Mouse (Mus musculus) limb, embryonic 14.5 days (tissue): ENCODE measurements around the gene Mecom. TPM values are rescaled to one million over a fixed set of nuclear protein-coding genes. Genes with fewer than 3 reads are reported as not detected.
A peak's percentile ranks its signal among the peaks of the same experiment; 100 is the strongest.

Experiments
- ATAC-seq: fragments of 200-750 bp; cut with Nextera tagmentation; 2 replicates; pipeline ENCODE4 v1.8.0; 2017; ENCODE audit warnings: low read depth, moderate number of reproducible peaks, moderate TSS enrichment; ENCODE audit not compliant: low FRiP score
- DNase-seq: peaks from one replicate; pipeline ENCODE4 v3.0.0-alpha.2; 2015; ENCODE audit warnings: low spot score
- H3K27ac ChIP-seq: fragments of 300-500 bp; sonication (generic); replicated peaks from 2 replicates; pipeline ENCODE4 v1.5.1; 2014; ENCODE audit warnings: low read depth, mild to moderate bottlenecking, low read length, moderate library complexity, mixed read lengths
- H3K27me3 ChIP-seq: fragments of 300-500 bp; sonication (generic); 2 replicates; pipeline ENCODE4 v1.6.1; 2014; ENCODE audit warnings: low read length, mixed read lengths; ENCODE audit not compliant: control insufficient read depth, insufficient read depth
- H3K36me3 ChIP-seq: fragments of 300-500 bp; sonication (generic); 2 replicates; pipeline ENCODE4 v1.6.1; 2014; ENCODE audit warnings: mild to moderate bottlenecking, low read length, moderate library complexity, mixed read lengths; ENCODE audit not compliant: control insufficient read depth, insufficient read depth
- H3K4me1 ChIP-seq: fragments of 300-500 bp; sonication (generic); 2 replicates; pipeline ENCODE4 v1.6.1; 2014; ENCODE audit warnings: antibody characterized with exemption, low read length, mixed read lengths; ENCODE audit not compliant: control insufficient read depth, insufficient read depth
- H3K4me2 ChIP-seq: fragments of 300-500 bp; sonication (generic); replicated peaks from 2 replicates; pipeline ENCODE4 v1.6.1; 2014; ENCODE audit warnings: low read depth, mild to moderate bottlenecking, low read length, moderate library complexity; ENCODE audit not compliant: severe bottlenecking
- H3K4me3 ChIP-seq: fragments of 300-500 bp; sonication (generic); replicated peaks from 2 replicates; pipeline ENCODE4 v1.5.1; 2014; ENCODE audit warnings: low read length
- H3K9ac ChIP-seq: fragments of 300-500 bp; sonication (generic); 2 replicates; pipeline ENCODE4 v1.6.1; 2014; ENCODE audit warnings: mild to moderate bottlenecking, low read depth, low read length, moderate library complexity; ENCODE audit not compliant: severe bottlenecking
- H3K9me3 ChIP-seq: fragments of 300-500 bp; sonication (generic); 2 replicates; pipeline ENCODE4 v1.6.1; 2016; ENCODE audit warnings: low read length; ENCODE audit not compliant: control insufficient read depth
- POLR2A ChIP-seq: fragments of 200-500 bp; IDR thresholded peaks from 2 replicates; pipeline ENCODE4 v1.8.0; 2012; ENCODE audit warnings: inconsistent platforms, mild to moderate bottlenecking, moderate library complexity, borderline replicate concordance; ENCODE audit not compliant: insufficient read depth, insufficient read length; ENCODE audit errors: extremely low read depth
- WGBS: fragments of 180-500 bp; shearing (Covaris S2); extraction: QIAGEN DNeasy Blood & Tissue Kit; methylation state at CpG from one replicate; pipeline ENCODE4 v1.1.7; 2014; 5-methylcytosine and 5-hydroxymethylcytosine counted together
- polyA plus RNA-seq, 2 experiments: library from polyadenylated mRNA; depleted of rRNA in 1 of 2; stranded (reverse) in 1 of 2; unstranded in 1 of 2; fragments of >200 nt; fragmentation: Nextera tagmentation in 1 of 2; extraction: Ambion mirVana in 1 of 2; gene quantifications; 2 replicates each; pipeline versions ENCODE4 v1.2.1 to v1.2.3; 2012 to 2014

Gene Mecom
- polyA plus RNA-seq, 2 experiments = 35.8 to 42.2 TPM

- Histone ChIP-seq H3K9ac (no peak overlapping the region), H3K9me3 (no peaks in the 10 kb centered on the region), H3K4me2 (peak overlapping the region; percentile 41), H3K27me3 (no peaks in the 10 kb centered on the region), H3K4me1 (peaks cover 32% of the 10 kb centered on the region), H3K4me3 (peak overlapping the region; percentile 7; the same call in 1 of the 2 replicates), H3K27ac (peak overlapping the region; percentile 76), H3K36me3 (no peaks in the 10 kb centered on the region)
- ATAC-seq (0 out of 2 replicates have a peak, but pooled peaks have one; percentile 28), DNase-seq (no peak)
- TF ChIP-seq POLR2A = no peak
- 14% methylated on average over 4 of the region's 4 CpGs for WGBS
Measured at GRCm38 (mm10) chr3:30104515-30105098, 443.2 kb downstream of the Mecom start.

- Histone ChIP-seq H3K9me3 (no peaks in the 10 kb centered on the region), H3K4me2 (no peak overlapping the region), H3K4me3 (no peak overlapping the region), H3K27ac (no peak overlapping the region), H3K9ac (no peak overlapping the region), H3K4me1 (peaks cover 29% of the 10 kb centered on the region), H3K36me3 (no peaks in the 10 kb centered on the region), H3K27me3 (no peaks in the 10 kb centered on the region)
- ATAC-seq (no peak), DNase-seq (no peak)
- TF ChIP-seq POLR2A = no peak
- 81% methylated on average over 4 of the region's 4 CpGs for WGBS
Measured at GRCm38 (mm10) chr3:30101146-30101545, 446.7 kb downstream of the Mecom start.

DNA sequence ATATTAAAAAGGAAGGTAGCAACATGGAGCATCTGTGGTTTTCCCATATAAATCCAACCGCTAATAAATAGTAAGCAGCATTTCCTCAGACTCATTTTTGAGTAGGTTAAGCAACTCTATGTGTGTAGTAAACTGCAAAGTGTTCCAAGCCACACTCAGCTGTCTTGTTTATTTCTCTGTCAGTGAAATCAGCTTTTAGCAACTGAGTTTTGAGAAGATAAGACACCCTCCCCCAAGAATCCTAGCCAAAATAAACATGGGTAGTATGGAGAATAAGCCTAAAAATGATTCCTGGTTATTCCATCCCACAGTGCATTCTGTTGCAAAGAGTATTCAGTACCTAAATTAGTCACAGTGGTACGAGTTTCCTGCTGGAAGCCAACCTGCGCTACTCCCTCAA, 450.1 kb downstream of the Mecom start:
- Histone ChIP-seq H3K4me2 (no peak overlapping the region), H3K9ac (no peak overlapping the region), H3K27me3 (no peaks in the 10 kb centered on the region), H3K4me1 (peaks cover 22% of the 10 kb centered on the region), H3K9me3 (no peaks in the 10 kb centered on the region), H3K4me3 (no peak overlapping the region), H3K36me3 (no peaks in the 10 kb centered on the region), H3K27ac (no peak overlapping the region; the same call in 1 of the 2 replicates)
- no peak for ATAC-seq
- 37% methylated on average over 3 of the region's 3 CpGs for WGBS
- DNase-seq = no peak
- TF ChIP-seq POLR2A = no peak

- no peak overlapping the region for H3K4me3 ChIP-seq
- TF ChIP-seq POLR2A = no peak
- H3K9me3 ChIP-seq = no peaks in the 10 kb centered on the region
- DNase-seq (no peak), ATAC-seq (no peak)
- peaks cover 25% of the 10 kb centered on the region for H3K4me1 ChIP-seq
- H3K36me3 ChIP-seq = no peaks in the 10 kb centered on the region
- H3K9ac ChIP-seq = no peak overlapping the region
- no peak overlapping the region for H3K4me2 ChIP-seq
- WGBS = 50% methylated on average over 4 of the region's 4 CpGs
- no peak overlapping the region for H3K27ac ChIP-seq
- no peaks in the 10 kb centered on the region for H3K27me3 ChIP-seq
Measured at GRCm38 (mm10) chr3:30097129-30097528, 450.7 kb downstream of the Mecom start.

GRCm38 (mm10) chr3:30093005-30093404, 454.8 kb downstream of the Mecom start:
- Histone ChIP-seq H3K27ac (no peak overlapping the region), H3K9me3 (no peaks in the 10 kb centered on the region), H3K36me3 (no peaks in the 10 kb centered on the region), H3K9ac (no peak overlapping the region), H3K4me3 (no peak overlapping the region), H3K4me1 (peaks cover 25% of the 10 kb centered on the region), H3K27me3 (no peaks in the 10 kb centered on the region), H3K4me2 (no peak overlapping the region)
- WGBS = 17% methylated on average over 1 of the region's 1 CpGs
- DNase-seq = no peak
- no peak for TF ChIP-seq POLR2A
- ATAC-seq = no peak

DNA sequence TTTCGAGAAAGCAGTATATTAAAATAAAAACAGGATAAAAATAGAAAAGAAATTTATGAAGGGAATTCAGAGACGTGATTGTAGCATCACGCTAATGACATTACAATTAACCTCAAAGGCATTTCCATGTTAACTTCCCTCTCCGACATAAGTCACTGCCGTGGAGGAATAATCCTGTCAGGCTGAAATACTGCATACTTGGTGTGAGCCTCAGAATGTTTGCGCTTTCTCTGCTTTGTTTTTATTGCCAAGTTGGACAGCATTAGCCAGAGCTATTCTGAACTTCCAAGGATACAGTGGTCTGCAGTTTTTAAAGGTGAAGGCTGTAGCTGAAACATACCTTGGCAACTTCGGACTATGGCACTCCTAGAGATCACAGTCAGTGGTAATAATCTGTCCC, 455.3 kb downstream of the Mecom start:
- Histone ChIP-seq H3K27me3 (no peaks in the 10 kb centered on the region), H3K27ac (no peak overlapping the region), H3K9me3 (no peaks in the 10 kb centered on the region), H3K9ac (no peak overlapping the region), H3K36me3 (no peaks in the 10 kb centered on the region), H3K4me1 (peaks cover 20% of the 10 kb centered on the region), H3K4me2 (no peak overlapping the region), H3K4me3 (no peak overlapping the region)
- WGBS = 40% methylated on average over 7 of the region's 7 CpGs
- TF ChIP-seq POLR2A = no peak
- ATAC-seq (no peak), DNase-seq (no peak)
